Mouse (Mus musculus) myocyte (in vitro differentiated cells): ENCODE results near the gene Mrps12. TPM values are rescaled to one million over a fixed set of nuclear protein-coding genes. Genes with fewer than 3 reads are reported as not detected.

Experiments used
- H3K27me3 ChIP-seq: one replicate; pipeline ENCODE4 v1.6.1; 2011; ENCODE audit not compliant: control insufficient read depth, insufficient read depth, insufficient read length
- H3K36me3 ChIP-seq: one replicate; pipeline ENCODE4 v1.6.1; 2011; ENCODE audit not compliant: control insufficient read depth, insufficient read depth
- H3K4me2 ChIP-seq: one replicate; pipeline ENCODE4 v1.6.1; 2011; ENCODE audit warnings: low read depth, control low read depth
- H3K4me3 ChIP-seq: one replicate; pipeline ENCODE4 v1.5.1; 2011; ENCODE audit warnings: mild to moderate bottlenecking, control low read depth, moderate library complexity
- H3K79me2 ChIP-seq: one replicate; pipeline ENCODE4 v1.6.1; 2011; ENCODE audit not compliant: control insufficient read depth, insufficient read depth
- H3ac ChIP-seq: one replicate; pipeline ENCODE4 v1.6.1; 2011; ENCODE audit not compliant: control insufficient read depth, insufficient read length
- CEBPB ChIP-seq: IDR thresholded peaks from 2 replicates; pipeline ENCODE4 v1.6.1; 2011; ENCODE audit warnings: mild to moderate bottlenecking, moderate library complexity; ENCODE audit not compliant: poor library complexity, insufficient read depth, severe bottlenecking
- E2F4 ChIP-seq: IDR thresholded peaks from one replicate; pipeline ENCODE4 v1.6.1; 2011; ENCODE audit warnings: mild to moderate bottlenecking, control low read depth, moderate library complexity; ENCODE audit not compliant: insufficient read depth
- MAX ChIP-seq: IDR thresholded peaks from one replicate; pipeline ENCODE4 v1.6.1; 2011; ENCODE audit warnings: low read depth, mild to moderate bottlenecking, control low read depth
- MYOD1 ChIP-seq, 3 experiments: IDR thresholded peaks; one replicate each; pipeline ENCODE4 v1.6.1; 2011; ENCODE audit warnings: control low read depth in 2 of 3, low read depth in 2 of 3, mild to moderate bottlenecking in 2 of 3, moderate library complexity in 1 of 3; ENCODE audit not compliant: insufficient read length in 2 of 3, control insufficient read depth in 1 of 3
- MYOG ChIP-seq, 3 experiments: IDR thresholded peaks; one replicate each; pipeline ENCODE4 v1.6.1; 2011; ENCODE audit warnings: control low read depth in 2 of 3, low read depth in 2 of 3, mild to moderate bottlenecking in 2 of 3; ENCODE audit not compliant: insufficient read length in 2 of 3, control insufficient read depth in 1 of 3, insufficient read depth in 1 of 3
- POLR2A ChIP-seq: IDR thresholded peaks from one replicate; pipeline ENCODE4 v1.6.1; 2011; ENCODE audit warnings: low read depth, mild to moderate bottlenecking, control low read depth, moderate library complexity; ENCODE audit not compliant: insufficient read length
- POLR2AphosphoS2 ChIP-seq: IDR thresholded peaks from one replicate; pipeline ENCODE4 v1.6.1; 2011; ENCODE audit warnings: low read depth, control low read depth; ENCODE audit not compliant: insufficient read length
- REST ChIP-seq: IDR thresholded peaks from one replicate; pipeline ENCODE4 v1.6.1; 2011; ENCODE audit warnings: mild to moderate bottlenecking, control low read depth, moderate library complexity; ENCODE audit not compliant: insufficient read depth, insufficient read length
- SRF ChIP-seq: IDR thresholded peaks from one replicate; pipeline ENCODE4 v1.6.1; 2011; ENCODE audit warnings: low read depth; ENCODE audit not compliant: control insufficient read depth, insufficient read length
- TCF12 ChIP-seq: IDR thresholded peaks from one replicate; pipeline ENCODE4 v1.6.1; 2011; ENCODE audit warnings: mild to moderate bottlenecking, control low read depth; ENCODE audit not compliant: poor library complexity, insufficient read depth, severe bottlenecking
- TCF3 ChIP-seq: IDR thresholded peaks from one replicate; pipeline ENCODE4 v1.6.1; 2011; ENCODE audit warnings: low read depth, control low read depth; ENCODE audit not compliant: insufficient read length
- USF1 ChIP-seq: IDR thresholded peaks from one replicate; pipeline ENCODE4 v1.6.1; 2011; ENCODE audit warnings: low read depth, mild to moderate bottlenecking, control low read depth, moderate library complexity
- polyA plus RNA-seq: library from polyadenylated mRNA; unstranded; fragments of >200 nt; fragmentation: generic; extraction: Trizol; gene quantifications from one replicate; pipeline ENCODE4 v1.2.1, GENCODE M21; 2012; ENCODE audit warnings: missing spikeins

The Mrps12 gene
- polyA plus RNA-seq, 1 experiment: 132 TPM

- no peaks in the 10 kb centered on the region for H3K36me3 ChIP-seq
- H3ac ChIP-seq: no peak overlapping the region
- TF ChIP-seq TCF3 (no peak), REST (no peak), SRF (no peak)
- H3K4me2 ChIP-seq: no peak overlapping the region
- H3K4me3 ChIP-seq: no peak overlapping the region
- H3K27me3 ChIP-seq: no peaks in the 10 kb centered on the region
- H3K79me2 ChIP-seq: peaks cover 21% of the 10 kb centered on the region
Measured at GRCm38 (mm10) chr7:28770309-28770708, 28.7 kb upstream of the Mrps12 start.

DNA sequence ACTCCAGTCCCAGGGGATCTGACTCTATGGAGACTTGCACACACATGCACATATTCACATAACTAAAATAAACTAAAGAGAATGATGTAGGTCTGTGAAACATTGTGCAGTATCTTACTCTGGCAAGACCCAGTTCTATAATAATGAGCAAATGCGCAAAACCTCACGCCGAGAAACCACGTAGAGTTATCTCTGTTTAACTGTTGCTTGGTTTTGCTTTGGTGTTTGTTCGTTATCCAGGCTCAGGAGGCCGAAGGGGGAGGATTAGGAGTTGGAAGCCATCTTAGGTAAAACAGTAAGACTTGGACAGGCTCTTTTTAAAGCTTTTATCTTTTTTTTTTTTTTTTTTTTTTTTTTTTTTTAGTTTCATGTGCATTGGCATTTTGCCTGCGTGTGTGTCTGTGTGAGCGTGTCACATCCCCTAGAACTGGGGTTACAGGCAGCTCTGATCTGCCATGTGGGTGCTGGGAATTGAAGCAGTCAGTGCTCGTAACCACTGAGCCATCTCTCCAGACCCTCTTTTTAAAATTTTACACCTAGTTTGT, 27.9 kb upstream of the Mrps12 start:
- Histone ChIP-seq H3ac (no peak overlapping the region), H3K27me3 (no peaks in the 10 kb centered on the region), H3K4me2 (no peak overlapping the region)

GRCm38 (mm10) chr7:28767462-28767965, 25.9 kb upstream of the Mrps12 start, which contains the start of gene Nfkbib:
Gene Nfkbib, minus strand, starts transcription at chr7:28767512.
- Histone ChIP-seq H3K4me2 (peak within 1 kb of the TSS; percentile 93), H3ac (peak within 1 kb of the TSS; percentile 43), H3K79me2 (peaks cover 21% of the 10 kb centered on the region), H3K36me3 (no peaks in the 10 kb centered on the region), H3K27me3 (no peaks in the 10 kb centered on the region), H3K4me3 (peak within 1 kb of the TSS; percentile 65)
- TF ChIP-seq MYOD1 (IDR thresholded peaks at IDR 0.05; ENCODE audit: control insufficient read depth in 1 of 3, insufficient read length in 2 of 3, low read depth in 2 of 3) (no peak), REST (no peak), CEBPB (no peak), MAX (no peak), E2F4 (no peak), MYOG (IDR thresholded peaks at IDR 0.05; ENCODE audit: control insufficient read depth in 1 of 3, insufficient read depth in 1 of 3, insufficient read length in 2 of 3, low read depth in 2 of 3) (no peak), POLR2AphosphoS2 (no peak), USF1 (no peak), TCF3 (no peak), TCF12 (no peak), POLR2A (no peak), SRF (no peak)

More for the DNA sequence above, 27.9 kb upstream of the Mrps12 start:
- Histone ChIP-seq H3K79me2 (peaks cover 21% of the 10 kb centered on the region), H3K4me3 (no peak overlapping the region), H3K36me3 (no peaks in the 10 kb centered on the region)
- TF ChIP-seq POLR2AphosphoS2: no peak
- no peak for TF ChIP-seq TCF12
- no peak for TF ChIP-seq E2F4
- no peak for TF ChIP-seq TCF3
- no peak for TF ChIP-seq CEBPB
- no peak for TF ChIP-seq MYOG (IDR thresholded peaks at IDR 0.05; ENCODE audit: control insufficient read depth in 1 of 3, insufficient read depth in 1 of 3, insufficient read length in 2 of 3, low read depth in 2 of 3)

DNA sequence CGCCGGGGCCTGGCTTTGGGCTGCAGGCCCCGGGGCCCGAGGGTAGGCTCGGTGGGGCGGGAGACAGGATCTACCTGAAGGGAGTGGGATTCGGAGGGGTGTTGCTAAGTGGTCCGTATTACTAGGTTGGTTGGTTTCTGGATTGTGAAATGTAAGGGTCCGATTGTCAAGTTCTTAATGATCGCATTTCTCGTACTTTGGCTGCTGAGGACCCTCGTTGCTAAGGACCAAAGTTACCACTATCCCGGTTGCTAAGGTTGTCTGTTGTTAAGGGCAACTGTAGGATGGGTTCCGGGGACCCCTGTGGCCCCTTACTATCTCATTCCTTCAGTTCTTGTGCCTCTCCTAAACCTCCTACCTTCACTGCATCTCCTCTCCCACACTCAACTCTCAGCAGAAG, 25.3 kb upstream of the Mrps12 start:
- Histone ChIP-seq H3ac (peak overlapping the region; percentile 43), H3K27me3 (no peaks in the 10 kb centered on the region), H3K79me2 (peaks cover 21% of the 10 kb centered on the region), H3K4me3 (peak overlapping the region; percentile 65), H3K4me2 (peak overlapping the region; percentile 93), H3K36me3 (no peaks in the 10 kb centered on the region)
- TF ChIP-seq USF1 (no peak), CEBPB (no peak), SRF (no peak), TCF3 (no peak), TCF12 (no peak), POLR2AphosphoS2 (no peak), MYOG (IDR thresholded peaks at IDR 0.05; ENCODE audit: control insufficient read depth in 1 of 3, insufficient read depth in 1 of 3, insufficient read length in 2 of 3, low read depth in 2 of 3) (no peak), MAX (no peak), MYOD1 (IDR thresholded peaks at IDR 0.05; ENCODE audit: control insufficient read depth in 1 of 3, insufficient read length in 2 of 3, low read depth in 2 of 3) (no peak), REST (no peak), E2F4 (no peak), POLR2A (no peak)
